Mouse (Mus musculus) B cell, adult 2 months (primary cell): ENCODE measurements around the gene Olfr1418.
"Not testable (repeated sequence)": the region's sequence is repeated elsewhere in the genome, so short reads cannot be mapped to it uniquely, and the experiment has no call there.

Experiments
- DNase-seq, 2 experiments: peaks; one replicate each; pipeline ENCODE4 v3.0.0; 2022

Olfr1418 gene

GRCm38 (mm10) chr19:11860966-11861365, at the start of gene Olfr1418:
Gene Olfr1418, minus strand, starts transcription at chr19:11861066.
- DNase-seq = no peak

GRCm38 (mm10) chr19:11886265-11886664, 25.4 kb upstream of the Olfr1418 start, which contains the start of gene Olfr1420:
Gene Olfr1420, plus strand, starts transcription at chr19:11886565.
- DNase-seq = no peak

- not testable (repeated sequence) for DNase-seq
Measured at GRCm38 (mm10) chr19:11878404-11878803, 17.5 kb upstream of the Olfr1418 start.

GRCm38 (mm10) chr19:11875006-11875405, 14.1 kb upstream of the Olfr1418 start, which contains the start of gene Olfr1419:
Gene Olfr1419, minus strand, starts transcription at chr19:11875106.
- DNase-seq = no peak

- no peak for DNase-seq
Measured at GRCm38 (mm10) chr19:11867837-11868236, 7.0 kb upstream of the Olfr1418 start.

GRCm38 (mm10) chr19:11856506-11856905, 4.4 kb downstream of the Olfr1418 start:
- no peak for DNase-seq

- no peak for DNase-seq
Measured at GRCm38 (mm10) chr19:11854821-11855220, 6.0 kb downstream of the Olfr1418 start.

GRCm38 (mm10) chr19:11852652-11853051, 8.2 kb downstream of the Olfr1418 start:
- DNase-seq = peak in 1 of 2 experiments; percentile 2

GRCm38 (mm10) chr19:11846333-11846732, 14.5 kb downstream of the Olfr1418 start:
- DNase-seq = no peak

- no peak for DNase-seq
Measured at GRCm38 (mm10) chr19:11839119-11839518, 21.7 kb downstream of the Olfr1418 start, which contains the start of gene Olfr1417. Gene Olfr1417, minus strand, starts transcription at chr19:11839219.

GRCm38 (mm10) chr19:11823346-11824065, 37.4 kb downstream of the Olfr1418 start:
- DNase-seq = no peak

GRCm38 (mm10) chr19:11820211-11820610, 40.7 kb downstream of the Olfr1418 start:
- DNase-seq = peak; percentile 18 to 27

GRCm38 (mm10) chr19:11819800-11820199, 41.1 kb downstream of the Olfr1418 start:
- peak; percentile 78 to 79 for DNase-seq

- DNase-seq = peak; percentile 19 to 26
Measured at GRCm38 (mm10) chr19:11819143-11819700, 41.6 kb downstream of the Olfr1418 start, which contains the start of gene Stx3. Gene Stx3, minus strand, starts transcription at chr19:11819403.

GRCm38 (mm10) chr19:11818199-11819142, 42.4 kb downstream of the Olfr1418 start:
- peak; percentile 28 to 36 for DNase-seq

GRCm38 (mm10) chr19:11817586-11817985, 43.3 kb downstream of the Olfr1418 start:
- DNase-seq = no peak

GRCm38 (mm10) chr19:11816706-11817105, 44.2 kb downstream of the Olfr1418 start:
- DNase-seq = no peak

GRCm38 (mm10) chr19:11814742-11815333, 46.0 kb downstream of the Olfr1418 start:
- no peak for DNase-seq

- no peak for DNase-seq
Measured at GRCm38 (mm10) chr19:11813649-11814048, 47.2 kb downstream of the Olfr1418 start.

- DNase-seq = no peak
Measured at GRCm38 (mm10) chr19:11813136-11813535, 47.7 kb downstream of the Olfr1418 start.

GRCm38 (mm10) chr19:11811688-11812365, 49.0 kb downstream of the Olfr1418 start:
- no peak for DNase-seq

GRCm38 (mm10) chr19:11810856-11811255, 50.0 kb downstream of the Olfr1418 start:
- no peak for DNase-seq
